Mouse (Mus musculus): ENCODE data around the gene Arl8b. TPM values are rescaled to one million over a fixed set of nuclear protein-coding genes. Genes with fewer than 3 reads are reported as not detected.

The Arl8b gene
- total and polyA plus RNA-seq, 2 experiments from 2014 or later: 42.7 to 54.7 TPM

GRCm38 (mm10) chr6:108751324-108751723 is 31.6 kb upstream of the Arl8b start:
- Histone ChIP-seq H3K4me1 (ENCODE audit: control insufficient read depth, insufficient read depth) (no peaks in the 10 kb centered on the region), H3K27me3 (ENCODE audit: control insufficient read depth, insufficient read depth, low read length) (no peaks in the 10 kb centered on the region), H3K4me2 (ENCODE audit: low read depth, low read length) (no peak overlapping the region), H3K9me3 (replicated peaks; ENCODE audit: control insufficient read depth, low read length) (no peaks in the 10 kb centered on the region), H3K36me3 (replicated peaks; ENCODE audit: control insufficient read depth, insufficient read depth, low read length) (no peaks in the 10 kb centered on the region), H3K27ac (ENCODE audit: low read depth) (no peak overlapping the region), H3K9ac (replicated peaks; ENCODE audit: low read depth, low read length) (no peak overlapping the region), H3K4me3 (ENCODE audit: low read depth, low read length) (no peak overlapping the region)
- TF ChIP-seq CTCF (IDR thresholded peaks at IDR 0.05; ENCODE audit: low read depth) (no peak), EP300 (IDR thresholded peaks at IDR 0.05; ENCODE audit: low read depth) (no peak)
- ATAC-seq (ENCODE audit: insufficient read depth, low read depth) (no peak), DNase-seq (ENCODE audit: low spot score) (no peak)
- WGBS: 82% methylated on average over 7 of the region's 7 CpGs

GRCm38 (mm10) chr6:108752395-108752794 is 30.5 kb upstream of the Arl8b start:
- Histone ChIP-seq H3K4me2 (ENCODE audit: low read depth, low read length) (no peak overlapping the region), H3K9ac (replicated peaks; ENCODE audit: low read depth, low read length) (no peak overlapping the region), H3K9me3 (replicated peaks; ENCODE audit: control insufficient read depth, low read length) (no peaks in the 10 kb centered on the region), H3K4me3 (ENCODE audit: low read depth, low read length) (no peak overlapping the region), H3K27ac (ENCODE audit: low read depth) (no peak overlapping the region), H3K27me3 (ENCODE audit: control insufficient read depth, insufficient read depth, low read length) (no peaks in the 10 kb centered on the region), H3K36me3 (replicated peaks; ENCODE audit: control insufficient read depth, insufficient read depth, low read length) (no peaks in the 10 kb centered on the region), H3K4me1 (ENCODE audit: control insufficient read depth, insufficient read depth) (no peaks in the 10 kb centered on the region)
- DNase-seq (ENCODE audit: low spot score) (no peak), ATAC-seq (ENCODE audit: insufficient read depth, low read depth) (no peak)
- TF ChIP-seq EP300 (IDR thresholded peaks at IDR 0.05; ENCODE audit: low read depth) (no peak), CTCF (IDR thresholded peaks at IDR 0.05; ENCODE audit: low read depth) (no peak)
- WGBS: 42% methylated on average over 5 of the region's 5 CpGs

DNA sequence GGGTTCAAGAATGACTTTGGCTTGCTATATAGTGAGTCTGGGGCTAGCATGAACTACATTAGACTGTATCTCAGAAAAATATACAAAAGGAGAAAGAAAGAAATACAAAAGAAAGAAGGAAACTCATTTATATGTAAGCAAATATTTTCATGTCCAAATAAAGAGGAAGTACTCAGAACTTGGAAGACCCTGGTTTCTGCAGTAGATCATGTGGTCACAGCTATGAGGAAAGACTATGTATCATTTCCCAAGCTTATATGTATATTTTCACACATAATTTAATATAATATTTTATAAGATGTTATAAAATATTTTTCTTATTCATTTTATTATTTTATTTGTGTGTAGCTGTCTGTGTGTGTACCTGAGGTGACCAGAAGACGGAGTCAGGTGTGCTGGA is 29.4 kb upstream of the Arl8b start:
- H3K4me2 ChIP-seq (ENCODE audit: low read depth, low read length): no peak overlapping the region
- ATAC-seq (ENCODE audit: insufficient read depth, low read depth): no peak
- no peak overlapping the region for H3K9ac ChIP-seq (replicated peaks; ENCODE audit: low read depth, low read length)
- WGBS: 84% methylated on average over 1 of the region's 1 CpGs
- no peaks in the 10 kb centered on the region for H3K36me3 ChIP-seq (replicated peaks; ENCODE audit: control insufficient read depth, insufficient read depth, low read length)
- no peaks in the 10 kb centered on the region for H3K4me1 ChIP-seq (ENCODE audit: control insufficient read depth, insufficient read depth)
- TF ChIP-seq CTCF (IDR thresholded peaks at IDR 0.05; ENCODE audit: low read depth) (no peak), EP300 (IDR thresholded peaks at IDR 0.05; ENCODE audit: low read depth) (no peak)
- no peak overlapping the region for H3K4me3 ChIP-seq (ENCODE audit: low read depth, low read length)
- no peak overlapping the region for H3K27ac ChIP-seq (ENCODE audit: low read depth)
- DNase-seq (ENCODE audit: low spot score): no peak
- H3K9me3 ChIP-seq (replicated peaks; ENCODE audit: control insufficient read depth, low read length): no peaks in the 10 kb centered on the region
- H3K27me3 ChIP-seq (ENCODE audit: control insufficient read depth, insufficient read depth, low read length): no peaks in the 10 kb centered on the region

DNA sequence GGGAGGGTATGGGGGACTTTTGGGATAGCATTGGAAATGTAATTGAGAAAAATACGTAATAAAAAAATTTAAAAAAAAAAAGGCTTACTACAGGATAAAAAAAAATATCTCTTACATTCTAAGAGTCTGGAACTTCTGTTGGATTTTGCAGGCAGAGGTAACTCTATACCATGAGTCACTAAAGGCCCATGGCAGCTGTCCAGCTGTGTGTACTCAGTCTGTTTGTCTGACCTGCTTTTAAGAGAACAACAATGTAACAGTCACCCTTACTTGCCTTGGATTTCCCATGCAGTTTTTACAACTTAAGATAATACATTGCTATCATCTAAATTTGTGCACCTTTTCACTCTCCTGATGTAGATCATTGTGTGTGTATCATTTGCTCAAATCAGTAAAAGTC is 28.5 kb upstream of the Arl8b start:
- DNase-seq (ENCODE audit: low spot score): no peak
- Histone ChIP-seq H3K9me3 (replicated peaks; ENCODE audit: control insufficient read depth, low read length) (no peaks in the 10 kb centered on the region), H3K9ac (replicated peaks; ENCODE audit: low read depth, low read length) (no peak overlapping the region), H3K4me1 (ENCODE audit: control insufficient read depth, insufficient read depth) (no peaks in the 10 kb centered on the region), H3K27me3 (ENCODE audit: control insufficient read depth, insufficient read depth, low read length) (no peaks in the 10 kb centered on the region), H3K4me2 (ENCODE audit: low read depth, low read length) (no peak overlapping the region), H3K4me3 (ENCODE audit: low read depth, low read length) (no peak overlapping the region), H3K36me3 (replicated peaks; ENCODE audit: control insufficient read depth, insufficient read depth, low read length) (no peaks in the 10 kb centered on the region), H3K27ac (ENCODE audit: low read depth) (no peak overlapping the region)
- no peak for TF ChIP-seq EP300 (IDR thresholded peaks at IDR 0.05; ENCODE audit: low read depth)
- no peak for TF ChIP-seq CTCF (IDR thresholded peaks at IDR 0.05; ENCODE audit: low read depth)
- WGBS: 78% methylated on average over 1 of the region's 1 CpGs
- ATAC-seq (ENCODE audit: insufficient read depth, low read depth): no peak

DNA sequence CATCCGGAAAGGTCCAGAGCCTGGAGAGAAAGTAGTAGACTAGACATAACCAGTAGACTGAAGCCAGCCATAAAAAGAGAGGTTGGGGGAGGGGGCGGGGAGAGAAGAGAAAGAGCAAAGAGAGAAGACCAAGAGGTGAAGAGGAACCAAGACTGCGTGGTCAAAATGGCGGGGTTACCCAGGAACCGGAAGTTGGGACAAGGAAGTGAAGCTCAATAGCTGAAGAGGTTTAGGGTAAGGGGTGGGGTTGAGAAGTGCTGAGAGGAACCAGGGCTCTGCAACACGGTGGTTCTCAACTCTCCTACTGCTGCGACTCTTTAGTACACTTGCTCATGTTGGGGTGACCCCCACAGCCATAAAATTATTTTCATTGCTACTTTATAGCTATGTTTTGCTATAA is 27.0 kb upstream of the Arl8b start:
- Histone ChIP-seq H3K4me2 (ENCODE audit: low read depth, low read length) (no peak overlapping the region), H3K36me3 (replicated peaks; ENCODE audit: control insufficient read depth, insufficient read depth, low read length) (no peaks in the 10 kb centered on the region), H3K9me3 (replicated peaks; ENCODE audit: control insufficient read depth, low read length) (no peaks in the 10 kb centered on the region), H3K9ac (replicated peaks; ENCODE audit: low read depth, low read length) (no peak overlapping the region), H3K4me1 (ENCODE audit: control insufficient read depth, insufficient read depth) (no peaks in the 10 kb centered on the region), H3K4me3 (ENCODE audit: low read depth, low read length) (no peak overlapping the region), H3K27ac (ENCODE audit: low read depth) (no peak overlapping the region), H3K27me3 (ENCODE audit: control insufficient read depth, insufficient read depth, low read length) (no peaks in the 10 kb centered on the region)
- TF ChIP-seq CTCF (IDR thresholded peaks at IDR 0.05; ENCODE audit: low read depth) (no peak), EP300 (IDR thresholded peaks at IDR 0.05; ENCODE audit: low read depth) (no peak)
- DNase-seq (ENCODE audit: low spot score): no peak
- no peak for ATAC-seq (ENCODE audit: insufficient read depth, low read depth)
- WGBS: 88% methylated on average over 7 of the region's 7 CpGs

GRCm38 (mm10) chr6:108758997-108759697 is 23.8 kb upstream of the Arl8b start:
- ATAC-seq (ENCODE audit: insufficient read depth, low read depth) (no peak), DNase-seq (ENCODE audit: low spot score) (no peak)
- Histone ChIP-seq H3K27me3 (ENCODE audit: control insufficient read depth, insufficient read depth, low read length) (no peaks in the 10 kb centered on the region), H3K27ac (ENCODE audit: low read depth) (no peak overlapping the region), H3K9ac (replicated peaks; ENCODE audit: low read depth, low read length) (no peak overlapping the region), H3K4me3 (ENCODE audit: low read depth, low read length) (no peak overlapping the region), H3K9me3 (replicated peaks; ENCODE audit: control insufficient read depth, low read length) (no peaks in the 10 kb centered on the region), H3K4me1 (ENCODE audit: control insufficient read depth, insufficient read depth) (no peaks in the 10 kb centered on the region), H3K4me2 (ENCODE audit: low read depth, low read length) (no peak overlapping the region), H3K36me3 (replicated peaks; ENCODE audit: control insufficient read depth, insufficient read depth, low read length) (no peaks in the 10 kb centered on the region)
- TF ChIP-seq EP300 (IDR thresholded peaks at IDR 0.05; ENCODE audit: low read depth) (no peak), CTCF (IDR thresholded peaks at IDR 0.05; ENCODE audit: low read depth) (no peak)
- WGBS: 60% methylated on average over 10 of the region's 10 CpGs

Measured in heart, postnatal 0 days (tissue).